Mouse (Mus musculus): ENCODE results near the gene Snx14. TPM values are rescaled to one million over a fixed set of nuclear protein-coding genes. Genes with fewer than 3 reads are reported as not detected.
A peak's percentile ranks its signal among the peaks of the same experiment; 100 is the strongest.

Gene Snx14
- total and polyA plus RNA-seq, 3 experiments, result 8.5 to 57.4 (median 51.0) TPM

GRCm38 (mm10) chr9:88437342-88438236, 1.2 kb downstream of the Snx14 start:
- Histone ChIP-seq H3K36me3 (replicated peaks) (peaks cover 17% of the 10 kb centered on the region), H3K4me3 (ENCODE audit: low read depth, low read length) (peak overlapping the region; percentile 96), H3K9me3 (replicated peaks) (no peaks in the 10 kb centered on the region), H3K27me3 (ENCODE audit: insufficient read depth, low read length) (no peaks in the 10 kb centered on the region), H3K4me1 (ENCODE audit: insufficient read depth, low read depth, low read length) (peaks cover 27% of the 10 kb centered on the region)
- DNase-seq (ENCODE audit: low spot score) (no peak), ATAC-seq (ENCODE audit: extremely low read depth, insufficient number of reproducible peaks, low FRiP score, poor library complexity, severe bottlenecking) (no peak)
- no peak for TF ChIP-seq TAL1 (conservative IDR thresholded peaks at IDR 0.05; ENCODE audit: low read depth, low read length)
- TF ChIP-seq GATA1 (IDR thresholded peaks at IDR 0.05; ENCODE audit: borderline replicate concordance, low read length), result no peak
- TF ChIP-seq POLR2AphosphoS5 (IDR thresholded peaks at IDR 0.05; ENCODE audit: insufficient replicate concordance, low read depth, low read length), result no peak
- TF ChIP-seq GATA2 (IDR thresholded peaks at IDR 0.05; ENCODE audit: borderline replicate concordance, low read depth, low read length), result no peak
- TF ChIP-seq CTCF (IDR thresholded peaks at IDR 0.05; ENCODE audit: low read depth, low read length), result no peak

GRCm38 (mm10) chr9:88424356-88424755, 14.4 kb downstream of the Snx14 start:
- no peak for TF ChIP-seq GATA2 (IDR thresholded peaks at IDR 0.05; ENCODE audit: borderline replicate concordance, low read depth, low read length)
- TF ChIP-seq CTCF (IDR thresholded peaks at IDR 0.05; ENCODE audit: low read depth, low read length), result no peak
- TF ChIP-seq GATA1 (IDR thresholded peaks at IDR 0.05; ENCODE audit: borderline replicate concordance, low read length), result no peak
- TF ChIP-seq POLR2AphosphoS5 (IDR thresholded peaks at IDR 0.05; ENCODE audit: insufficient replicate concordance, low read depth, low read length), result no peak
- no peak for TF ChIP-seq TAL1 (conservative IDR thresholded peaks at IDR 0.05; ENCODE audit: low read depth, low read length)
- Histone ChIP-seq H3K4me3 (ENCODE audit: low read depth, low read length) (no peak overlapping the region), H3K27me3 (ENCODE audit: insufficient read depth, low read length) (no peaks in the 10 kb centered on the region), H3K9me3 (replicated peaks) (no peaks in the 10 kb centered on the region), H3K36me3 (replicated peaks) (peaks cover 45% of the 10 kb centered on the region), H3K4me1 (ENCODE audit: insufficient read depth, low read depth, low read length) (no peaks in the 10 kb centered on the region)
- DNase-seq (ENCODE audit: low spot score) (no peak), ATAC-seq (ENCODE audit: extremely low read depth, insufficient number of reproducible peaks, low FRiP score, poor library complexity, severe bottlenecking) (no peak)

- TF ChIP-seq TAL1 (conservative IDR thresholded peaks at IDR 0.05; ENCODE audit: low read depth, low read length), result no peak
- no peak for TF ChIP-seq CTCF (IDR thresholded peaks at IDR 0.05; ENCODE audit: low read depth, low read length)
- no peak for TF ChIP-seq GATA1 (IDR thresholded peaks at IDR 0.05; ENCODE audit: borderline replicate concordance, low read length)
- Histone ChIP-seq H3K36me3 (replicated peaks) (peaks cover 45% of the 10 kb centered on the region), H3K27me3 (ENCODE audit: insufficient read depth, low read length) (no peaks in the 10 kb centered on the region), H3K4me3 (ENCODE audit: low read depth, low read length) (no peak overlapping the region), H3K4me1 (ENCODE audit: insufficient read depth, low read depth, low read length) (no peaks in the 10 kb centered on the region), H3K9me3 (replicated peaks) (no peaks in the 10 kb centered on the region)
- DNase-seq (ENCODE audit: low spot score) (no peak), ATAC-seq (ENCODE audit: extremely low read depth, insufficient number of reproducible peaks, low FRiP score, poor library complexity, severe bottlenecking) (no peak)
Measured at GRCm38 (mm10) chr9:88422428-88422827, 16.3 kb downstream of the Snx14 start.

- no peak overlapping the region for H3K4me3 ChIP-seq (ENCODE audit: low read depth, low read length)
- no peaks in the 10 kb centered on the region for H3K4me1 ChIP-seq (ENCODE audit: insufficient read depth, low read depth, low read length)
- peaks cover 57% of the 10 kb centered on the region for H3K36me3 ChIP-seq (replicated peaks)
- DNase-seq (ENCODE audit: low spot score) (no peak), ATAC-seq (ENCODE audit: extremely low read depth, insufficient number of reproducible peaks, low FRiP score, poor library complexity, severe bottlenecking) (no peak)
- no peaks in the 10 kb centered on the region for H3K27me3 ChIP-seq (ENCODE audit: insufficient read depth, low read length)
- no peak for TF ChIP-seq GATA1 (IDR thresholded peaks at IDR 0.05; ENCODE audit: borderline replicate concordance, low read length)
- no peak for TF ChIP-seq POLR2AphosphoS5 (IDR thresholded peaks at IDR 0.05; ENCODE audit: insufficient replicate concordance, low read depth, low read length)
- TF ChIP-seq GATA2 (IDR thresholded peaks at IDR 0.05; ENCODE audit: borderline replicate concordance, low read depth, low read length), result no peak
- TF ChIP-seq TAL1 (conservative IDR thresholded peaks at IDR 0.05; ENCODE audit: low read depth, low read length), result no peak
- no peak for TF ChIP-seq CTCF (IDR thresholded peaks at IDR 0.05; ENCODE audit: low read depth, low read length)
- H3K9me3 ChIP-seq (replicated peaks), result no peaks in the 10 kb centered on the region
Measured at GRCm38 (mm10) chr9:88416752-88417151, 22.0 kb downstream of the Snx14 start.

GRCm38 (mm10) chr9:88409978-88410377, 28.8 kb downstream of the Snx14 start:
- TF ChIP-seq TAL1 (conservative IDR thresholded peaks at IDR 0.05; ENCODE audit: low read depth, low read length) (no peak), CTCF (IDR thresholded peaks at IDR 0.05; ENCODE audit: low read depth, low read length) (no peak), POLR2AphosphoS5 (IDR thresholded peaks at IDR 0.05; ENCODE audit: insufficient replicate concordance, low read depth, low read length) (no peak), GATA2 (IDR thresholded peaks at IDR 0.05; ENCODE audit: borderline replicate concordance, low read depth, low read length) (no peak), GATA1 (IDR thresholded peaks at IDR 0.05; ENCODE audit: borderline replicate concordance, low read length) (no peak)
- peaks cover 48% of the 10 kb centered on the region for H3K36me3 ChIP-seq (replicated peaks)

GRCm38 (mm10) chr9:88404515-88404914, 34.2 kb downstream of the Snx14 start:
- Histone ChIP-seq H3K27me3 (ENCODE audit: insufficient read depth, low read length) (no peaks in the 10 kb centered on the region), H3K36me3 (replicated peaks) (peaks cover 56% of the 10 kb centered on the region), H3K4me3 (ENCODE audit: low read depth, low read length) (no peak overlapping the region), H3K9me3 (replicated peaks) (no peaks in the 10 kb centered on the region), H3K4me1 (ENCODE audit: insufficient read depth, low read depth, low read length) (no peaks in the 10 kb centered on the region)
- ATAC-seq (ENCODE audit: extremely low read depth, insufficient number of reproducible peaks, low FRiP score, poor library complexity, severe bottlenecking), result no peak
- no peak for TF ChIP-seq GATA2 (IDR thresholded peaks at IDR 0.05; ENCODE audit: borderline replicate concordance, low read depth, low read length)
- no peak for DNase-seq (ENCODE audit: low spot score)

More at GRCm38 (mm10) chr9:88409978-88410377, 28.8 kb downstream of the Snx14 start:
- Histone ChIP-seq H3K4me1 (ENCODE audit: insufficient read depth, low read depth, low read length) (no peaks in the 10 kb centered on the region), H3K9me3 (replicated peaks) (no peaks in the 10 kb centered on the region), H3K4me3 (ENCODE audit: low read depth, low read length) (no peak overlapping the region), H3K27me3 (ENCODE audit: insufficient read depth, low read length) (no peaks in the 10 kb centered on the region)
- ATAC-seq (ENCODE audit: extremely low read depth, insufficient number of reproducible peaks, low FRiP score, poor library complexity, severe bottlenecking) (no peak), DNase-seq (ENCODE audit: low spot score) (no peak)
